Mouse (Mus musculus): ENCODE results near the gene Slc25a22.

- no peak for TF ChIP-seq CTCF (conservative IDR thresholded peaks at IDR 0.05; ENCODE audit: low read length)
- no peak for TF ChIP-seq NANOG (IDR thresholded peaks at IDR 0.05; ENCODE audit: borderline replicate concordance, low read length)
- no peak for TF ChIP-seq POU5F1 (IDR thresholded peaks at IDR 0.05; ENCODE audit: borderline replicate concordance, low read length)
Observed at GRCm38 (mm10) chr7:141471236-141471635, 33.5 kb upstream of the Slc25a22 start.

Measured in E14TG2a.4 (cell line).